Mouse (Mus musculus) retina, postnatal 7 days (tissue): ENCODE measurements around the gene Ttll11.

Experiments used
- DNase-seq: peaks from one replicate; pipeline ENCODE4 v3.0.0-alpha.2; 2012; ENCODE audit warnings: low read depth, low spot score

The Ttll11 gene

GRCm38 (mm10) chr2:35829136-35829535 lies 150.6 kb downstream of the Ttll11 start:
- DNase-seq, result no peak

- DNase-seq, result no peak
Measured at GRCm38 (mm10) chr2:35827886-35828285, 151.8 kb downstream of the Ttll11 start.

- DNase-seq, result no peak
Measured at GRCm38 (mm10) chr2:35825157-35825556, 154.6 kb downstream of the Ttll11 start.

DNA sequence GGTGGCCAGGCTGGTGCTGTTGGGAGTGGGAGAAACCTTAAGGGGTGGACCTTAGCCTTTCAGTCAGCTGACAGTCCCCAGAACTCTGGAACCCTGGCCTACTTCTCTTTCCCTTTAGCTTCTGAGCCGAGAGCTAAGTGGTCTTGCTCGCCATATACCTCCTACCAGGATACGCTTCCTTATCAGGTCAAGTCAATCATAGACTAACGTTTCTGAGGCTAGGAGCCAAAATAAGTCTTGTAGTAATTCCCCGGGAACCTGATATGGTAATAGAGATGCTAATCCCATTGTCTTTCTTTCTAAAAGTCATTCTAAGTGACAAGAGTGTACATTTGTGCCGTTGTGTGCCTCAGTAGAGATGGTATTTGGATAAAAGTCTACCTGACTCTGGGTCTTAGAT lies 156.1 kb downstream of the Ttll11 start:
- DNase-seq, result no peak

DNA sequence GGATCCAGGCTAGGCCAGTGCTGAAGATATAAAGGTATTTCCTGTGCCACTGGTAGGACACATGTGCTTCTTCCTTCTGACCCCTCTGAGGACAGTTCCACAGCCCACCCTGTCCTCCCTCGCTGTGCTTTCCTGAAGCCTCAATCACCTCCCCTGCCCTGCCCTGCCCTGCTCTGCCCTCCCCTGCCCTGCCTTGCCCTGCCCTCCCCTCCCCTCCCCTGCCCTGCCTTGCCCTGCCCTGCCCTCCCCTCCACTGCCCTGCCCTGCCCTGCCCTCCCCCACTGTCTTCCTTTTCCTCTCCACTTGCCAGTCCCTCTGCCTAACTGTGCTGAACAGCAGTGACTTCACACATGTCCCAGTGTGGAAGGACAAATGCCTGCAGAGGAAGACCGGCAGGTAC lies 160.8 kb downstream of the Ttll11 start:
- DNase-seq, result no peak

DNA sequence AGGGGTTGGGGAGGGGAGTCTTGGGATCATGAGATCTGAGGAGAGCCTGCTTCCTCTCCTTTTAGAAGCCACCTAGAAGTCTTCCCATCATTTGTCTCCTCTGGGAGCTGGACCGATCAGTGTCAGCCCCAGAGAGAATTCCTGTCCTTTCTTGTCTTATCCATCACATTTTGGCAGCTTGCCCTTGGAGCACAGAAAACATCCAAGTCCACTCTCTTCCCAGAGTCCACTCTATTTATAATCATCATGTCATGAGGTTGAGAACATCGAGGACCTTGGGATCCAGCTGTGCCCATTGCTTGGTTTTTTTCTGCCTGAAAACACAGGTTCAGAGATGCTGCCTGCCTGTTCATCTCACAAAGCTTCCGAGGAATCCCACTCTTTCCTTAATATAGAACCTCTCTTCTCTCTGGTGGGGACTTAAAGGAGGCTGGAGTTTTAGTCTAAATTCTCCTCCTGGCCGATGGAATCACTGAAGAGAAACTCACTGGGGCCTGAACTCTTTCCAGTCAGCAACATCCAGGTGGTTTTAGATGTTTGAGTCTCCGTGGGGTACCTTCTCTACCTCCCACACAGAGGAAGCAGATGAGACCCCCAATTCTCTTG lies 163.6 kb downstream of the Ttll11 start:
- DNase-seq, result no peak

DNA sequence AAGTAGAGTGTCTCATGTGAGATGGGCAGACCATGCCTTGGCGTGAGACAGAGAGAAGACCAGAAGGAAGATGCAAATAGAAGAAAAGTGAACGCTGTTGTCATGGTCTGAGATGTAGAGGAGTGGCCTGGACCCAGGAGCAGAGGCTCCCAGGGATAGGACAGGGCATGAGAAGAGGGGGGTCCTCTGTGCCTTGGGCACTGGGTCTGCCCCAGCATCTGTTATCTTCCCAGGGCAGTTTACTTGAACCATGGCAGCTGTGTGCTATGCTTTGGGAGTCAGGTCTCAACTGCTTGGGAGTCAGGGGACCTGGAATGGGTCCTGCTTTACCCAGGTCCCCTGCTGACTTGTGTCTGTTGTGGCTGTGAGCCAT lies 167.2 kb downstream of the Ttll11 start:
- no peak for DNase-seq

DNA sequence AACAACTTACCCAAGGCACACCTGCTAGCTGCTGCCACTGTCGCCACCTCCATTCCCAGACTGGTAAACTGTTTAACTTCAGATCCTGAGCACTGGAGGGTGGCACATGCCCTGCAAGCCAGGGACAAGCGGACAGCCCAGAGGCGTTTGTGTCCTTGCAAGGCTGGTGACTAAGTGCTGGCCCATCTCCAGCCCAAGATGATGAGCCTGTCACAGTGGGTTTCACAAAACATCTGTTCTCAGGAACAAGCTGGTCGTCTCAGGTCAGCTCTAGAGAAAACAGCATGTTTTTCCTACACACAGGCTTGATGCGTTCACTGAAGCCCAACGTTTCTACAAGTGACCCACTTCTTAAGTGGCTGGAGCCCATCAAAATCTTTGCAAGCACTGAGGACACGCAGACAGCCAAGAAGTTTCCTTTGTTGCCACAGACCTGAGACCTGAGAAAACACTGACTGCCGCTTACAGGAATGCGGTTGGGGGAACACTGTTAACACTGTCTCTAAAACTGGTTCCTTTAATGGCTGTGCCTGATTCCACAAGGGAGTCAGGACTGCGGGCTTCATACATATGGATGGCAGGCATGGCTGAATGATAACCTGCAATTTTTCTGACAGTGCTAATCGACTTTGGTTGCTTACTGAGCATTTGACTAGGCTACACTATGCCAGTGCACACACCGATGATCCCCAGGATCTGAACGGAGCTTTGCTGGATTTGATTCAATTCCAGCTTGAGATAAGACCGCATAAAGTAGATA lies 167.7 kb downstream of the Ttll11 start:
- DNase-seq, result peak; percentile 5

DNA sequence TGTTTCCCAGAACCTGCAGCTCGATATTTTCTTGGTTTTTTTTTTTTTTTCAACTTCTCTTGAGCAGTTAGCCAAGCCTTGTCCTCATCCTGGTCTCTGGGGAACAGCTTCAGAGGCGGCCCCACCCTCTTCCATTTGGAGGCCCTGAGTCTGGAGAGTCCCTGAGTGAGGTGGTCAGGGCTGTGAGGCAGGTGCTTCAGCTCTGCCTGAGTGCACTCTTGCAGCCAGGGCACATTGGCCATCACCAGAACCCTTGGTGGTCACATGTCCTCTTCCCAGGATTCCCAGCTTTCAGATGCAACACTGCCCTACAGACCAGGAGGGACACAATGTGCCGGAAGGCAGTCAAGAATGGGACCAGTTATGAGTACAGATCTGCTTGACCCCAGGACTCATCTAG lies 169.7 kb downstream of the Ttll11 start:
- DNase-seq, result no peak

DNA sequence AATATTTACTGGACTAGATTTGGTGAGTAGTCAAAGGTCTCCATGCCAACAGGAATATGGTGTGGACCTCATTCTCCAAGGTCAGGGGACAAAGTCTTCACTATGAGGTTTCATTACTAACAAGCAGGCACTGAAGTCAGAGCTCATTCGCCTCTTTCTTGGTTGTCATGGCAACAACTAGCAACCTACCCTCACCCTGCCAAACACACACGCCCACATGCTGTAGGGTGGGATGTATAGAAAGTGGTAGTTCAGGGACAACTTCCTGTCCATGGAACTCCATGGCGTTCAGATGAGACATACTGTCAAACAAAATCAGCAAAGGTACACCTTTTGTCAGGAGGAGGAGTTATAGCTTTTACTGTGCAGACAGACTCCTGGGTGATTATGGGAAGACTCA lies 170.6 kb downstream of the Ttll11 start:
- no peak for DNase-seq

- no peak for DNase-seq
Measured at GRCm38 (mm10) chr2:35805881-35806280, 173.8 kb downstream of the Ttll11 start.

DNA sequence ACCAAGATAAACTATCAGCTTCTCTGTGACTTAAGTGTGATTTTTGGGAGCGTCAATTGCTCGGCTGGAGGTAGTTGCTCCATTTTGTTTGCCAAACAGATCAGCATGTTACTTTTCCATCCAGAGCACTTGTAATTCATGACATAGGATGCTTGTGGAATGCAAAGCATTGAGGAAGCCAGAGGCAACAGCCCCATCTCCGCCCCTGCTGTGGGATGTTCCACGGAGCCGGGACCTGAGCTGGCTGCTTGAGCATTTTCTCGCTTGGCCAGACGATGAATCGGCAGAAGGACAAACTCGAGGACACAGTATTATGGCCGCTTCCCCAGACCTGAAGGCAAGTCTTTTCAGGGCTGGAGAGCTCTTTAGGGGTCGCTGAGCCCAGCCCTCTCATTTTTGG lies 176.6 kb downstream of the Ttll11 start:
- no peak for DNase-seq

GRCm38 (mm10) chr2:35801759-35802158 lies 178.0 kb downstream of the Ttll11 start:
- no peak for DNase-seq

- no peak for DNase-seq
Measured at GRCm38 (mm10) chr2:35799073-35799472, 180.6 kb downstream of the Ttll11 start.

DNA sequence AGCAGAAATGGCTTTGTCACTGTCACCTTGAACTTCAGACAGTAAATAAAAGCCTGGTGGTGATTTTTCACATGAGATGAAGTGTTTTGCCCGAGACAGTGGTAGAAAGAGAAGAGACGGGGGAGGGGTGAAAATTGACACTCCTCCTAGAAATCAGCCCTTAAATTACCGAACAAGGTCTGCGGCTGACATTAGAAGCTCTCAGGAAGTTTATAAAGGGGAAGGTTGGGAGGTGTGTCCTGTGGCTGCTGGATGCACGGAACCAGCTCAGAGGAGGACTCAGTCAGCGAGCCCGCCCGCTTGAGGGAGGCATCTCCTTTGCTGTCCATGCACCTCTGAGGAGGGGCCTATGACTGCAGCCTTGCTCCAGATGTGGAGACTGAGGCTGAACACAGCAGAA lies 181.7 kb downstream of the Ttll11 start:
- no peak for DNase-seq

DNA sequence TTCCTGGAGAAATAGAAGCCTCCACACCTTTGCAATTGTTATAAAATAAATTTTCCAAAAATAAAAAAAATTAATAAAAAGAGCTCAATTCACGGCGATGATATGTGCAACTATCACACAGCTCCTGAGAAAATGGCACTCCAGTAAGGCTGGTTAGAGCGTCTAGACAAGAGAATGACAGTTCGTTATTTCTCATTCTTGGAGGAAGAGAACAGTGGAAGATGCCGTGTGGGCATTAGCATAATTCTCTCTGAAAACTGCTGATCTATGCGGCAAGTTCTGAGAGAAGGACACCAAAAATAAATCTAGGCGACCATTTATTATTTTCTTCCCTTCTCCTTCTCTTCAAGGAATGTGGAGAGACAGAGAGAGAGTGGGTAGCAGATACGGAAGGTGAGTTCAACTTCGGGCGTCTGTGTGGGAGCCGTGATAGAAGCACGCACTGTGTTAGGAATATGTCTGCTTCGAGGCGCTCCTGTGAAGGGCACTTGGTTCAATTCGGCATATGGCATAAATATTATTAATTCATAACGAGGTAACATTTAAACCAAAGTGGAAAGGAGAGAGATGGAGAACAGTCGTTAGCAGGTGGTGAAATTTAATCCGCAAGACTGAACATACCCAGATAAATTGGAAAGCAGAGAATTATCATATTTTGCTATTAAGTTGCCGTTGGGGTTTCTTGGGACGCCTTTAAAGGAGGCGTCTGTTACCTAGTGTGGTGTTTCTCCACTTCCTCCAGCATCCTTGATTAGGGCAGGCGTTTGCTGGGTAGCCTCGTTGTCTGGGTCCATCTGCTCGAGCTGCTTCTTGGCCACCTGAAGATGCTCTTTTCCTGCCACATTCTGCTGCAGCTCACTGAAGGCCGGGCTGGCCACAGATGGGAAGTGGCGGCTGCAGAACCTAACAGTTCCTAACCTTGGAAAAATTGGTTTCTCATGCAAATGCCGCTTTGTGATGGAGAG lies 190.1 kb downstream of the Ttll11 start:
- DNase-seq, result no peak

DNA sequence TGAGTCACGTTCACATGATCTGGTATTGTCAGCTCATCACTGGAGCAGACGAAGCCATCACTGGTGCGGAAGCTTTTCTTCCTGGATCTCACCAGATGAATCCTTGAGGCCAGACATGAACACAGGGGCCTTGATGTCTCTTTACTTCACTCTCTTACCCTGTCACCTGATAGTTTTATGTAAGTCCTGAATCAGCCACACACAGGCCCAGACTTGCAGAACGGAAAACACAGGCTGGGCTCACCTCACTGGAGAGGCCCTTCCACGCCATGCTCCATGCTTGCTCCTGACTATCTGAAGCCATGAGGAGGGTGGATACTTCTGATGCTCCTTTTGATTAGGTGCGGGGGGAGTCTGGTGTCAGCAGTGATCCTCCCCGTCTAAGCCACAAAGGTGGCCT lies 193.8 kb downstream of the Ttll11 start:
- no peak for DNase-seq

- no peak for DNase-seq
Measured at GRCm38 (mm10) chr2:35783368-35783767, 196.3 kb downstream of the Ttll11 start.

DNA sequence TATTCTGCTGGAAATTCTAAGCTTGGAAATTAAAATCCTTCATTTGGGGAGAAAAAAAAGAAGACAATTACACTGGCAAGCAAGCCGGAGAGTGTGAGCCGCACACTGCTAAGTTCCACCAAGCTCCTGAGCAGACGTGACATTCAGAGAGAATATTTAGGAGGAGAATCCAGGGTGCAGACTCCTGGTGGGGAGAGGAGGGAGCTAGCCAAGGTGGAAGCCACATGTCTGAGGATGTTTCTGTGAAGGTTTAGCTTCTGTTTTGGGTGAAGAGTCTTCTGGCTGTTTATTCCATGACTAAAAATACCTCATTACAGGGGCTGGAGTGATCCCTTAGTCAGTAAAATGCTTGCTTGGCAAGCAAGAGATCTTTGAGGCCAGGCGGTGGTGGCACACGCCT lies 200.4 kb downstream of the Ttll11 start:
- no peak for DNase-seq

- no peak for DNase-seq
Measured at GRCm38 (mm10) chr2:35776935-35777334, 202.8 kb downstream of the Ttll11 start.

GRCm38 (mm10) chr2:35775651-35776055 lies 204.1 kb downstream of the Ttll11 start:
- no peak for DNase-seq

- no peak for DNase-seq
Measured at GRCm38 (mm10) chr2:35770541-35770940, 209.2 kb downstream of the Ttll11 start.
